Mouse (Mus musculus): ENCODE measurements around the gene Tspan8. TPM values are rescaled to one million over a fixed set of nuclear protein-coding genes. Genes with fewer than 3 reads are reported as not detected.

Tspan8 gene
- polyA plus RNA-seq, 1 experiment from 2014 or later = 0.16 TPM

GRCm38 (mm10) chr10:115803765-115804164 is 12.9 kb upstream of the Tspan8 start:
- Histone ChIP-seq H3K36me3 (no peaks in the 10 kb centered on the region), H3K9me3 (replicated peaks) (no peaks in the 10 kb centered on the region), H3K27me3 (ENCODE audit: low read depth, poor library complexity, severe bottlenecking) (no peaks in the 10 kb centered on the region), H3K4me3 (no peak overlapping the region), H3K4me1 (no peaks in the 10 kb centered on the region), H3K27ac (replicated peaks) (no peak overlapping the region)
- whole genome bisulfite sequencing = 86% methylated on average over 2 of the region's 2 CpGs
- DNase-seq (ENCODE audit: low spot score) = no peak

- no peaks in the 10 kb centered on the region for H3K27me3 ChIP-seq (ENCODE audit: low read depth, poor library complexity, severe bottlenecking)
These were observed 10.6 kb upstream of the Tspan8 start for GRCm38 (mm10) chr10:115805987-115806386.

GRCm38 (mm10) chr10:115809169-115809568 is 7.5 kb upstream of the Tspan8 start:
- Histone ChIP-seq H3K4me1 (no peaks in the 10 kb centered on the region), H3K27ac (replicated peaks) (no peak overlapping the region), H3K27me3 (ENCODE audit: low read depth, poor library complexity, severe bottlenecking) (no peaks in the 10 kb centered on the region), H3K36me3 (no peaks in the 10 kb centered on the region), H3K4me3 (no peak overlapping the region), H3K9me3 (replicated peaks) (no peaks in the 10 kb centered on the region)
- 82% methylated on average over 7 of the region's 7 CpGs for WGBS
- no peak for DNase-seq (ENCODE audit: low spot score)

More at GRCm38 (mm10) chr10:115805987-115806386, 10.6 kb upstream of the Tspan8 start:
- Histone ChIP-seq H3K9me3 (replicated peaks) (no peaks in the 10 kb centered on the region), H3K4me3 (no peak overlapping the region), H3K27ac (replicated peaks) (no peak overlapping the region), H3K36me3 (no peaks in the 10 kb centered on the region), H3K4me1 (no peaks in the 10 kb centered on the region)
- DNase-seq (ENCODE audit: low spot score) = no peak
- 91% methylated on average over 5 of the region's 5 CpGs for WGBS

GRCm38 (mm10) chr10:115811519-115811918 is 5.1 kb upstream of the Tspan8 start:
- no peaks in the 10 kb centered on the region for H3K4me1 ChIP-seq
- H3K4me3 ChIP-seq = no peak overlapping the region
- H3K36me3 ChIP-seq = no peaks in the 10 kb centered on the region
- no peaks in the 10 kb centered on the region for H3K27me3 ChIP-seq (ENCODE audit: low read depth, poor library complexity, severe bottlenecking)
- no peak for DNase-seq (ENCODE audit: low spot score)
- 57% methylated on average over 5 of the region's 5 CpGs for WGBS
- no peaks in the 10 kb centered on the region for H3K9me3 ChIP-seq (replicated peaks)
- H3K27ac ChIP-seq (replicated peaks) = no peak overlapping the region

- 94% methylated on average over 11 of the region's 11 CpGs for WGBS
These were observed 1.8 kb upstream of the Tspan8 start for GRCm38 (mm10) chr10:115814878-115815277.

GRCm38 (mm10) chr10:115817056-115817724 is 558 bp downstream of the Tspan8 start:
- WGBS = 73% methylated on average over 13 of the region's 13 CpGs
- Histone ChIP-seq H3K27me3 (ENCODE audit: low read depth, poor library complexity, severe bottlenecking) (no peaks in the 10 kb centered on the region), H3K9me3 (replicated peaks) (no peaks in the 10 kb centered on the region), H3K4me3 (no peak overlapping the region), H3K4me1 (no peaks in the 10 kb centered on the region), H3K36me3 (no peaks in the 10 kb centered on the region), H3K27ac (replicated peaks) (no peak overlapping the region)
- no peak for DNase-seq (ENCODE audit: low spot score)

More at GRCm38 (mm10) chr10:115814878-115815277, 1.8 kb upstream of the Tspan8 start:
- DNase-seq (ENCODE audit: low spot score) = no peak
- Histone ChIP-seq H3K4me1 (no peaks in the 10 kb centered on the region), H3K27ac (replicated peaks) (no peak overlapping the region), H3K9me3 (replicated peaks) (no peaks in the 10 kb centered on the region), H3K4me3 (no peak overlapping the region), H3K27me3 (ENCODE audit: low read depth, poor library complexity, severe bottlenecking) (no peaks in the 10 kb centered on the region), H3K36me3 (no peaks in the 10 kb centered on the region)

GRCm38 (mm10) chr10:115825289-115825688 is 8.7 kb downstream of the Tspan8 start:
- no peak overlapping the region for H3K27ac ChIP-seq (replicated peaks)
- H3K4me3 ChIP-seq = no peak overlapping the region
- WGBS = 96% methylated on average over 7 of the region's 7 CpGs
- H3K27me3 ChIP-seq (ENCODE audit: low read depth, poor library complexity, severe bottlenecking) = no peaks in the 10 kb centered on the region
- no peak for DNase-seq (ENCODE audit: low spot score)
- no peaks in the 10 kb centered on the region for H3K36me3 ChIP-seq
- H3K9me3 ChIP-seq (replicated peaks) = no peaks in the 10 kb centered on the region
- no peaks in the 10 kb centered on the region for H3K4me1 ChIP-seq

GRCm38 (mm10) chr10:115828872-115829271 is 12.2 kb downstream of the Tspan8 start:
- no peak overlapping the region for H3K27ac ChIP-seq (replicated peaks)
- H3K4me3 ChIP-seq = no peak overlapping the region
- WGBS = 87% methylated on average over 5 of the region's 5 CpGs
- no peaks in the 10 kb centered on the region for H3K9me3 ChIP-seq (replicated peaks)
- no peaks in the 10 kb centered on the region for H3K4me1 ChIP-seq
- no peak for DNase-seq (ENCODE audit: low spot score)
- H3K36me3 ChIP-seq = no peaks in the 10 kb centered on the region
- H3K27me3 ChIP-seq (ENCODE audit: low read depth, poor library complexity, severe bottlenecking) = no peaks in the 10 kb centered on the region

- no peaks in the 10 kb centered on the region for H3K4me1 ChIP-seq
- no peak overlapping the region for H3K4me3 ChIP-seq
- no peak overlapping the region for H3K27ac ChIP-seq (replicated peaks)
- no peaks in the 10 kb centered on the region for H3K36me3 ChIP-seq
- DNase-seq (ENCODE audit: low spot score) = no peak
- WGBS = 76% methylated on average over 1 of the region's 1 CpGs
- H3K9me3 ChIP-seq (replicated peaks) = no peaks in the 10 kb centered on the region
- H3K27me3 ChIP-seq (ENCODE audit: low read depth, poor library complexity, severe bottlenecking) = no peaks in the 10 kb centered on the region
These were observed 13.1 kb downstream of the Tspan8 start for GRCm38 (mm10) chr10:115829696-115830095.

- H3K27ac ChIP-seq (replicated peaks) = no peak overlapping the region
- no peaks in the 10 kb centered on the region for H3K9me3 ChIP-seq (replicated peaks)
- 79% methylated on average over 3 of the region's 3 CpGs for WGBS
- no peaks in the 10 kb centered on the region for H3K4me1 ChIP-seq
- H3K4me3 ChIP-seq = no peak overlapping the region
- no peak for DNase-seq (ENCODE audit: low spot score)
- no peaks in the 10 kb centered on the region for H3K27me3 ChIP-seq (ENCODE audit: low read depth, poor library complexity, severe bottlenecking)
- H3K36me3 ChIP-seq = no peaks in the 10 kb centered on the region
These were observed 14.1 kb downstream of the Tspan8 start for GRCm38 (mm10) chr10:115830726-115831125.

GRCm38 (mm10) chr10:115834017-115834416 is 17.4 kb downstream of the Tspan8 start:
- Histone ChIP-seq H3K4me1 (no peaks in the 10 kb centered on the region), H3K36me3 (no peaks in the 10 kb centered on the region), H3K9me3 (replicated peaks) (no peaks in the 10 kb centered on the region), H3K27ac (replicated peaks) (no peak overlapping the region), H3K4me3 (no peak overlapping the region), H3K27me3 (ENCODE audit: low read depth, poor library complexity, severe bottlenecking) (no peaks in the 10 kb centered on the region)
- DNase-seq (ENCODE audit: low spot score) = no peak
- 93% methylated on average over 6 of the region's 6 CpGs for WGBS

- Histone ChIP-seq H3K4me3 (no peak overlapping the region), H3K36me3 (no peaks in the 10 kb centered on the region), H3K4me1 (no peaks in the 10 kb centered on the region), H3K27ac (replicated peaks) (no peak overlapping the region), H3K9me3 (replicated peaks) (no peaks in the 10 kb centered on the region), H3K27me3 (ENCODE audit: low read depth, poor library complexity, severe bottlenecking) (no peaks in the 10 kb centered on the region)
- DNase-seq (ENCODE audit: low spot score) = no peak
- 90% methylated on average over 18 of the region's 18 CpGs for WGBS
These were observed 30.3 kb downstream of the Tspan8 start for GRCm38 (mm10) chr10:115846930-115847329.

GRCm38 (mm10) chr10:115848511-115848910 is 31.9 kb downstream of the Tspan8 start:
- 88% methylated on average over 1 of the region's 1 CpGs for WGBS
- Histone ChIP-seq H3K4me1 (no peaks in the 10 kb centered on the region), H3K27ac (replicated peaks) (no peak overlapping the region), H3K27me3 (ENCODE audit: low read depth, poor library complexity, severe bottlenecking) (no peaks in the 10 kb centered on the region), H3K4me3 (no peak overlapping the region), H3K9me3 (replicated peaks) (no peaks in the 10 kb centered on the region), H3K36me3 (no peaks in the 10 kb centered on the region)
- no peak for DNase-seq (ENCODE audit: low spot score)

Data from midbrain, embryonic 10.5 days (tissue).